Mouse (Mus musculus) heart, adult 2 months (tissue): ENCODE measurements around the gene Hpgd. TPM values are rescaled to one million over a fixed set of nuclear protein-coding genes. Genes with fewer than 3 reads are reported as not detected.
A peak's percentile ranks its signal among the peaks of the same experiment; 100 is the strongest.
"Not testable (repeated sequence)": the region's sequence is repeated elsewhere in the genome, so short reads cannot be mapped to it uniquely, and the experiment has no call there.

ENCODE experiments used
- DNase-seq, 2 experiments: peaks; one replicate each; pipeline ENCODE4 v3.0.0; 2021
- H3K27ac ChIP-seq: fragments of 200-600 bp; 2 replicates; pipeline ENCODE4 v1.8.1; 2022
- H3K27me3 ChIP-seq: fragments of 200-500 bp; 2 replicates; pipeline ENCODE4 v1.6.1; 2012; ENCODE audit warnings: mild to moderate bottlenecking, low read length, inconsistent platforms, mixed read lengths; ENCODE audit not compliant: control insufficient read depth, insufficient read depth
- H3K36me3 ChIP-seq: fragments of 200-500 bp; 2 replicates; pipeline ENCODE4 v1.6.1; 2012; ENCODE audit warnings: low read length, inconsistent platforms; ENCODE audit not compliant: control insufficient read depth, insufficient read depth
- H3K4me1 ChIP-seq: fragments of 200-500 bp; 2 replicates; pipeline ENCODE4 v1.6.1; 2011; ENCODE audit warnings: low read length; ENCODE audit not compliant: control insufficient read depth, insufficient read depth
- H3K4me3 ChIP-seq: fragments of 200-600 bp; 2 replicates; pipeline ENCODE4 v1.8.1; 2022
- H3K79me2 ChIP-seq: fragments of 200-500 bp; replicated peaks from 2 replicates; pipeline ENCODE4 v1.6.1; 2012; ENCODE audit warnings: mild to moderate bottlenecking, inconsistent platforms, low read length, moderate library complexity, mixed read lengths; ENCODE audit not compliant: control insufficient read depth, insufficient read depth
- H3K9ac ChIP-seq: fragments of 200-500 bp; 2 replicates; pipeline ENCODE4 v1.6.1; 2012; ENCODE audit warnings: low read depth, mild to moderate bottlenecking, control low read depth, inconsistent platforms, low read length, mixed read lengths
- CTCF ChIP-seq: fragments of 200-600 bp; IDR thresholded peaks from 2 replicates; pipeline ENCODE4 v1.8.1; 2022; ENCODE audit warnings: antibody characterized with exemption, mild to moderate bottlenecking, moderate library complexity
- EP300 ChIP-seq: fragments of 200-500 bp; IDR thresholded peaks from 2 replicates; pipeline ENCODE4 v1.6.1; 2011; ENCODE audit warnings: low read depth, low read length, control low read depth; ENCODE audit not compliant: insufficient read depth
- POLR2A ChIP-seq: fragments of 200-500 bp; IDR thresholded peaks from 2 replicates; pipeline ENCODE4 v1.6.1; 2011; ENCODE audit warnings: mild to moderate bottlenecking, low read depth, low read length, control low read depth; ENCODE audit not compliant: insufficient read depth
- WGBS: fragments of 180-500 bp; shearing (Covaris S2); methylation state at CpG from one replicate; pipeline ENCODE4 v1.1.7; 2018; 5-methylcytosine and 5-hydroxymethylcytosine counted together
- intact Hi-C: fragments of 180-260 bp; cut with DNase I; formaldehyde crosslinking; loops from one replicate; pipeline ENCODE4 v1.15.1; 2025
- polyA plus RNA-seq: library from polyadenylated mRNA; depleted of rRNA; stranded (reverse); fragments of >200 nt; gene quantifications from 2 replicates; pipeline ENCODE4 v1.2.3, GENCODE M21; 2012
- total RNA-seq, 2 experiments: library from RNA; stranded (reverse); gene quantifications; 2 replicates each; pipeline ENCODE4 v1.2.3; 2021

Hpgd gene
- total and polyA plus RNA-seq, 3 experiments = 5.2 to 6.9 (median 6.5) TPM

- H3K9ac ChIP-seq = no peak overlapping the region
- no peaks in the 10 kb centered on the region for H3K79me2 ChIP-seq
- TF ChIP-seq POLR2A (no peak), EP300 (no peak), CTCF (no peak)
- intact Hi-C loops = no loop called here
- WGBS = 78% methylated on average over 7 of the region's 7 CpGs
- H3K4me1 ChIP-seq = no peaks in the 10 kb centered on the region; the same call in 1 of the 2 replicates
- no peak for DNase-seq
- H3K4me3 ChIP-seq = no peak overlapping the region
- no peak overlapping the region for H3K27ac ChIP-seq
- H3K27me3 ChIP-seq = no peaks in the 10 kb centered on the region
- no peaks in the 10 kb centered on the region for H3K36me3 ChIP-seq
These were observed 6.9 kb upstream of the Hpgd start for GRCm38 (mm10) chr8:56287370-56288072.

GRCm38 (mm10) chr8:56292318-56292717 lies 2.1 kb upstream of the Hpgd start:
- intact Hi-C loops = no loop called here

DNA sequence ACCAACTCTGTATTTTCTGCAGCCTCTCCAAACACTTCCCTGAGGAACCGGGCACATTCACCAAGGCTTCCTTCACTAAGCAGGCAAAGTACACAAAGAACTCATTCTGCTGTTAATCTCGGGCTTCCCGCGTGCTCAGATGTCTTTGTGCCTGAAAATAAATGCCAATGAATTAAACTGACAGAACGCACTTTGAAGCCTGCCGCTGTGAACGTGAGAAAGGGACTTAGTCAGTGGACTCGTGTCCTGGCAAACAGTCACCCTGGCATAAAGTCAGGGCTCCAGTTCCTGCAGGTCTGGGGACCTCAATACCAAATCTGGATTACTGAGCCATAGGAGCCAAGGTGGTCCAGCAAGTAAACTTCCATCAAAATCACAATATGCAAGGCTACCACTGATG lies 905 bp upstream of the Hpgd start:
- H3K9ac ChIP-seq = no peak overlapping the region
- H3K4me1 ChIP-seq = peaks cover 4% of the 10 kb centered on the region
- WGBS = 34% methylated on average over 8 of the region's 8 CpGs
- no peak overlapping the region for H3K4me3 ChIP-seq
- H3K27ac ChIP-seq = no peak overlapping the region
- no peak for TF ChIP-seq POLR2A
- TF ChIP-seq EP300 = no peak
- no peak for TF ChIP-seq CTCF
- no peaks in the 10 kb centered on the region for H3K79me2 ChIP-seq
- DNase-seq = peak; percentile 24 to 41
- H3K36me3 ChIP-seq = no peaks in the 10 kb centered on the region
- no peaks in the 10 kb centered on the region; the same call in 1 of the 2 replicates for H3K27me3 ChIP-seq
- intact Hi-C loops = no loop called here

More at GRCm38 (mm10) chr8:56292318-56292717, 2.1 kb upstream of the Hpgd start:
- Histone ChIP-seq H3K4me1 (peaks cover 4% of the 10 kb centered on the region), H3K27ac (no peak overlapping the region), H3K4me3 (no peak overlapping the region), H3K36me3 (no peaks in the 10 kb centered on the region), H3K79me2 (no peaks in the 10 kb centered on the region), H3K27me3 (no peaks in the 10 kb centered on the region; the same call in 1 of the 2 replicates), H3K9ac (no peak overlapping the region)
- WGBS = 89% methylated on average over 7 of the region's 7 CpGs
- TF ChIP-seq CTCF = no peak
- no peak for TF ChIP-seq EP300
- TF ChIP-seq POLR2A = no peak
- no peak for DNase-seq

GRCm38 (mm10) chr8:56294886-56295555 lies 636 bp downstream of the Hpgd start:
- intact Hi-C loops = no loop called here
- 25% methylated on average over 14 of the region's 14 CpGs for WGBS
- peak overlapping the region; percentile 45 for H3K4me3 ChIP-seq

DNA sequence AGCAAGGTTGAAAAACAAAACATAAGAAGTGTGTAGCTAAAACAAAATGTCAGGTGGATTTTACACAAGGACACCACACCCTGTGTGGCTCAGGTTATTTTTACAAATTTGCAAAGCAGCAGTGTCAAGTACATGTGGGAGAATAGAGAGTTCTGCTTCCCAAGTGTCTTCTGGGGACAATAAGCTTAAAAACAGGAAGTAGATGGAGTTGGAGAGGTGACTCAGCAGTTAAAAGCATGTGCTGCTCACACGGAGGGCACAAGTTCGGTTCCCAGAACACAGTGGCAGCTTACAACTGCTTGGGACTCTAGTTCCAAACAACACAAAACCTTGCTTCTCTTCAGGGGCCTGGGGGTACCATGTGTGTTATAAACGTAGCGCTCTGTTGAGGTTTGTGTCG lies 5.0 kb downstream of the Hpgd start:
- intact Hi-C loops = no loop called here
- no peaks in the 10 kb centered on the region for H3K36me3 ChIP-seq
- no peak overlapping the region for H3K9ac ChIP-seq
- no peaks in the 10 kb centered on the region for H3K79me2 ChIP-seq
- no peak overlapping the region for H3K27ac ChIP-seq
- TF ChIP-seq POLR2A (no peak), CTCF (no peak), EP300 (no peak)
- no peak for DNase-seq
- WGBS = 70% methylated on average over 5 of the region's 5 CpGs
- no peaks in the 10 kb centered on the region; the same call in 1 of the 2 replicates for H3K27me3 ChIP-seq
- H3K4me1 ChIP-seq = peaks cover 1% of the 10 kb centered on the region; the same call in 1 of the 2 replicates
- H3K4me3 ChIP-seq = no peak overlapping the region

More at GRCm38 (mm10) chr8:56294886-56295555, 636 bp downstream of the Hpgd start:
- peak overlapping the region; percentile 82; the same call in 1 of the 2 replicates for H3K9ac ChIP-seq
- H3K36me3 ChIP-seq = no peaks in the 10 kb centered on the region
- H3K79me2 ChIP-seq = no peaks in the 10 kb centered on the region
- H3K4me1 ChIP-seq = peaks cover 4% of the 10 kb centered on the region
- no peak for DNase-seq
- TF ChIP-seq CTCF = no peak
- TF ChIP-seq POLR2A = no peak
- TF ChIP-seq EP300 = no peak
- H3K27me3 ChIP-seq = no peaks in the 10 kb centered on the region; the same call in 1 of the 2 replicates
- H3K27ac ChIP-seq = no peak overlapping the region; the same call in 1 of the 2 replicates

DNA sequence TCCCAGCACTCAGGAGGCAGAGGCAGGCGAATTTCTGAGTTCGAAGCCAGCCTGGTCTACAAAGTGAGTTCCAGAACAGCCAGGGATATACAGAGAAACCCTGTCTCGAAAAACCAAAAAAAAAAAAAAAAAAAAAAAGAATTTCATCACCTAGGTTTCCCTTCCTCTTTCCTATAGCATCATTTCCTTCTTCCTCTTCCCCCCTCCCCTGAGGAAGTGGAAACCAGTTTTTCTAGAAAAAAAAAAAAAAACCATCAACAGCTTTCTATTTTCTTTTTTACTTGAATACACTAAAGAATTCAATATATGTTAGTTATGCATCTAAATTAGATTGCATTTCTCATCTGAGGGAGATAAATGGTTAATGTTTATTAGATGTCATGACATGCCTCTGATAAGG lies 6.9 kb downstream of the Hpgd start:
- H3K4me3 ChIP-seq, H3K27me3 ChIP-seq, H3K27ac ChIP-seq, H3K79me2 ChIP-seq, DNase-seq, H3K9ac ChIP-seq, intact Hi-C loops, H3K4me1 ChIP-seq, H3K36me3 ChIP-seq: not testable (repeated sequence)
- 83% methylated on average over 3 of the region's 3 CpGs for WGBS
